Mouse (Mus musculus) CD8-positive naive resting alpha-beta T cell, adult 2 months (primary cell): ENCODE data around the gene Rarb.

Experiments used
- DNase-seq, 2 experiments: peaks; one replicate each; pipeline ENCODE4 v3.0.0; 2022; ENCODE audit warnings: low read depth in 2 of 2, low spot score in 2 of 2

The Rarb gene

GRCm38 (mm10) chr14:16589139-16589538 lies 229.8 kb downstream of the Rarb start:
- DNase-seq = no peak

- DNase-seq = no peak
Measured at GRCm38 (mm10) chr14:16578100-16578499, 240.9 kb downstream of the Rarb start.

GRCm38 (mm10) chr14:16577049-16577448 lies 241.9 kb downstream of the Rarb start:
- no peak for DNase-seq

GRCm38 (mm10) chr14:16574925-16575721 lies 243.8 kb downstream of the Rarb start:
- no peak for DNase-seq

- DNase-seq = no peak
Measured at GRCm38 (mm10) chr14:16573475-16574171, 245.3 kb downstream of the Rarb start.

- no peak for DNase-seq
Measured at GRCm38 (mm10) chr14:16572755-16573340, 246.1 kb downstream of the Rarb start.

GRCm38 (mm10) chr14:16569506-16570001 lies 249.4 kb downstream of the Rarb start:
- no peak for DNase-seq

GRCm38 (mm10) chr14:16566920-16567319 lies 252.0 kb downstream of the Rarb start:
- no peak for DNase-seq

- DNase-seq = no peak
Measured at GRCm38 (mm10) chr14:16563912-16564311, 255.0 kb downstream of the Rarb start.

GRCm38 (mm10) chr14:16561496-16562170 lies 257.3 kb downstream of the Rarb start:
- DNase-seq = no peak

GRCm38 (mm10) chr14:16559294-16560217 lies 259.4 kb downstream of the Rarb start:
- DNase-seq = no peak

- no peak for DNase-seq
Measured at GRCm38 (mm10) chr14:16558033-16558432, 260.9 kb downstream of the Rarb start.

- DNase-seq = no peak
Measured at GRCm38 (mm10) chr14:16554643-16555459, 264.1 kb downstream of the Rarb start.

GRCm38 (mm10) chr14:16554319-16554642 lies 264.7 kb downstream of the Rarb start:
- DNase-seq = no peak

- no peak for DNase-seq
Measured at GRCm38 (mm10) chr14:16552293-16552692, 266.7 kb downstream of the Rarb start.

GRCm38 (mm10) chr14:16551843-16552242 lies 267.1 kb downstream of the Rarb start:
- no peak for DNase-seq

- no peak for DNase-seq
Measured at GRCm38 (mm10) chr14:16548200-16548576, 270.8 kb downstream of the Rarb start.

- no peak for DNase-seq
Measured at GRCm38 (mm10) chr14:16547492-16548199, 271.3 kb downstream of the Rarb start.

- DNase-seq = no peak
Measured at GRCm38 (mm10) chr14:16544995-16545394, 274.0 kb downstream of the Rarb start.
